Mouse (Mus musculus): ENCODE results near the gene Ube2h.

Gene Ube2h

DNA sequence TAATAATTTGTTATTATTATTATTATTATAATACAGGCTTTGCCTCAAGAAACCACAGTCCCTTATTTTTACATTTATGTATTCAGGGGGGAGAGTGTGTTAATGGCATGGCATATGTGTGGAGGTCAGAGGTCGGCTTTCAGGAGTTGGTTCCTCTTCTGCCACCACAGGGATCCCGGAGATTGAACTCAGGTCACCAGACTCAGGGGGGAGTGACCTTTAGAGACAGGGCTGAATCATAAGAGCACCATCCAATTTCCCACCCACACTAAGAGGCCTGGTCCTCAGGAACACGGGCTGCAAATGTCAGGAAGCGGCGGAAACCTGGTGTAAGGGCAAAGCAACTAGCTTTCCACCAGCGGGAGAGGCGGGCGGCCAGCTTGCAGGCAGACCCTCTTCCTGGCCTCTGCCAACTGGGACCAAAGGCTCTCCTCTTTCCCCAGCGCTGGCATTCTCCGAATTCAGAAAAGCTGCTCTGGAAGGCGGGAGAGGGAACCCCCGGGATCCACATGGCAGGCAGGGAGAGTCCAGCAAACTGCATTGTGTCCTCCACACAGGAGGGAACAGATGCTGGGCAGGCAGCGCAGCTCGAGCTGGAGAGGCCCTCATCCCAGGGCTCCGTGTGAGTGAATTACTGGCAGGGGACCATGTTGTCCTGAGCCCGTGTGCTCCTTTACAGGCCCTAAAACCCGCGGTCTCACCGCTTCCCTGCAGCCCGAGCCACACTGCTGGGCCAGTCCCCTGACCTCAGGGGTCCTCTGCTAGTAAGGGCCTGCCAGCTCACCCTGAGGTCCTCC, 99.8 kb downstream of the Ube2h start:
- no peak for DNase-seq (ENCODE audit: low read depth, low spot score)

DNA sequence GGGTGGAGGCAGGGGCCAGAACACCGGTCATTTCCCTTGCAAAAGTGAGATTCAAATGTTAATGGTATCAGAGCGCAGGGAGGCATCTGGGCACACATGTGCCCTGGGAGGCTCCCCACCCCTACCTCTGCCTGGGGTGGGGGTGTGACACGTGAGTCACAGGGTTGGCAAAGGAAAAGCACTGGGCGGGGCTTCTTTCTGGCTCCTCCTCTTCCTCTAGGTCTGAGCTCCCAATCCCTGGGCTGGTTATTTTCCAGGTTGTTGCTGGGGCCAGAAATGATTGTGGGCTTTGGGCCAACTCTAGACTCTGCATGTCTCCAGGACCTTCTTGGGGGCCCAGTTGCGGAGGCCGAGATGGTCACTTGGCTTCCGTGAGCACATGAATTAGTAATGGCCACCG, 108.2 kb downstream of the Ube2h start:
- no peak for DNase-seq (ENCODE audit: low read depth, low spot score)

DNA sequence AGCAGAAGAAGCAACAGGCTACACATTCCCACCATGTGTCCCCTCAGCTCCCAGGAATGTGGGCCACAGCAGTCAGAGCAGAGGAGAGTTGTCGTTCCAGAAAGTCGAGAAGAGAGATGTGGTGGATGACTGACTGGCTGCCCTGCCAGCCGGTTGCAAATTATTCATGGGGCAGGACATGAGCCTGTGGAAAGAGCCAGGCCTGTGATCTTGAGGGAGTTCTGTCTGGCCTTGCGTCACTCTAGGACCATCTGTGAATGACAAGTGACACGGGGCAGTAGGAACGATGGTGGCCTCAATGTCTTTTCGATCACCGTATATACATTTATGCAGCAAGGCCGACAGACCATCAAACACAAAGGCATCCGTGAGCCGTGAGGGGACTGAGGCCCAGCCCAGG, 108.7 kb downstream of the Ube2h start:
- no peak for DNase-seq (ENCODE audit: low read depth, low spot score)

DNA sequence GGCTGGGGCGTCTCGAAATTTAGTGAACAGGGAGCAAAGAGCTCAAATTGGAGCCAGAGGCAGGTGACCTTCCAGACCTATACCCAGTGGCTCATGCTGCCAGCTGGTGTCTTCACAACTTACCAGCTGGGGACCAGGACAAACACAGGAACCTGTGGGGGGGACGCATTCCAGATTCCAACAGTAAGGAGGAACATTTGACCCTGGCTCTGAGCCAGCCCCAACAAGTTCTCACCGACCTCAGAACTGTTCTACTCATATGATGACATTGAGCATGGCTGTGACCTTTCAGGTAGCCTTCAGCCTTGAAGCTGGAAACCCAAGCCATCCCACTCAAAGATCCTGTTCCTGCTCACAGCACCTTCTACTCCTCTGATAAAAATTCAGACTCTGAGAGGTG, 120.7 kb downstream of the Ube2h start:
- no peak for DNase-seq (ENCODE audit: low read depth, low spot score)

DNA sequence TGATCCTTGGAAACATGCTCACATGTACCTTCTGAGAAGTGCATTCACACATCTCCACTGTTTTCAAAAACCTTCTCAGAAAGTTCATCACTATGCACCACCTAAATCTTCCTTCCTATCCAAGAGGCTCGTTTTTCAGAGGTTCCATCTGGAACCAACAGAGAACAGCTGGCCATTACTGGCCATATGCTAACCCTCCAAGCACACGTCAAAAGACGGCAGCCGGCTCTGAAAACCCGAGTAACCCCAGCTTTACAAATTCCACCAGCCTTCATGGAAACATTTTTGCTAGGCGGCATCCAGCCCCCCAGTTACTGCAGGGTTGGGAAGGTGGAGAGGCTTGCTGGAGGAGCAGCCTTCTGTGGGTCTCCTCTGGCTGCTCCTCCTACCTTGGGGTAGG, 122.3 kb downstream of the Ube2h start:
- DNase-seq (ENCODE audit: low read depth, low spot score) = no peak

DNA sequence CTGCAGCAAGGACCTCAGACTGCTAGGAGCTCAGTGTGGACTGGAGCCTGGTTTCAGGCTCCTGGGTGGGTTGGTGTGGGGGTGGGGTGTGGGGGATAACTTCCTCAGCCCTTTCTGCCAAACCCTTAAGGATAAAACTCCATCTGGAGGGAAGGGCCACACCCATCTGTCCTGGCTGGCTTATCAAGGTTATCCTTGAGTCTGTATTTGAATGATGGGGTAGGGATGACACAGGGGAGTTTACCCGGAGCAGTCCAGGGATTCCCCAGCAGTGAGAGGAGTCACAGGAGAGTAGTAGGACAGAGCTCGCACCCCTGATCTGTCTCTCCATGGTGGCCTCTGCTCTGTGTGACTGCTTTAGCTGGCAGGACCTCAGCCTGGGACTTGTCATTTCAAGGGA, 124.0 kb downstream of the Ube2h start:
- DNase-seq (ENCODE audit: low read depth, low spot score) = no peak

DNA sequence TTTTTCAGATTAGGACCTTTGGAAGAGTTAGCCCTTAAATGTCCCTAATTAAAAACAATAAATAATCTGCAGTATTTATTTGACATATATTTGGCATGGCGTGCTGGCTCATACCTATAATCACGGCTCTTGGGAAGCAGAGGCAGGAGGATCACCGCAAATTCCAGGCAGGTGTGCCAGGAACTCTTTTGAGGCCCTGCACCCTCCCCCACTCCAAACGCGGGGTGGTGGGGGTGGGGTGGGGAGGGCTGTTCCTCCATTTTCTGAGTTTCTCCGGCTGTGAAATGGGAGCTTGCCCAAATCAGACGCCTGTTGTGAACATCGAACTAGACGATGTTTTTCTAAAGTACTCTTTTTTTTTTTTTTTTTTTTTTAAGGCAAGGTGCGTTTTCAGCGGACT, 125.3 kb downstream of the Ube2h start:
- no peak for DNase-seq (ENCODE audit: low read depth, low spot score)

DNA sequence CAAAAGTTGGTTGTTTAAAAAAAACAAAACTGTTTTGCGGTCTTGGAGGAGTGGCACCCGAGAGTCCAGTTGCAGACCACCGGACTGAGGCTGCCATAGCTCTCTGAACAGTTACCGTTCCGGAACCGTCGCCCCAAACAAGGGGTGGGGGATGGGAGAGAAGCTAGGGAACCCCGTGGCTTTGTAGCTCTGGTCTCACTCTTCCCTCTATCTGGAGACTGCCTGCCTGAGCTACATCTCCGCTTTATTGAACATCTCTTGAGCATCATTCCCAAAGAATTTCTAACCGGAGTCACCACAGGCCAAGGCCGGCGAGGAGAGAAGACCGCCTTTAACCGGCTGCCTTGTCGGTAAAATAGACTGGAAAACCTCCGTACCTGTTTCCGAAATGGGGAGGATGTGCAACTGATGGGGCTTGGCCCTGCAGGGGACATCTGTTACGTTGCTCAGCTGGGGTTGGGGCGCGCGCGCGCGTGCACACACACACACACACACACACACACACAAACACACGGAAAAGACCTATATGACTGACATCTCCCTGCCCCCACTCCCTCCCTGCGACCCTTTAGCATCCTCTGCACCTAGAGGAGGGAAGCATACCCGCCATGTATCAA, 126.2 kb downstream of the Ube2h start:
- no peak for DNase-seq (ENCODE audit: low read depth, low spot score)

DNA sequence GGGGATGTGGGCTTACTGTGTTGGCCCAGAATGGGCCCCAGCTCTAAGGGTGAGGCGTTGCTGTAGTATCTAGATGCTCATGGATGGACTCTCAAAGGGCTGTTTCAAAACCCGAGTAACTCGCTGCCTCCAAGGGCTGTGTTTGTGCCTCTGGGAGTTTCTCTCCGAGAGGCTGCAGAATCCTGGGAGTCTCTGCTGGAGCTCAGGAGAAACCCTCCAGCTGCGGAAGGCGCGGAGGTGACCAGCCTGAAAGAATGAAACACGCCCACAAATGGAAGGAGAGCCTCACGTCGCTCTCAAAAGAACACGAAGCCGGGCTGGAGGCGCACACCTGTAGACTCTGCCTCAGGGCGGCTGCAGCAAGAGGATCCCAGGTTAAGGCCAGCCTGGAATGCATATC, 127.0 kb downstream of the Ube2h start:
- no peak for DNase-seq (ENCODE audit: low read depth, low spot score)

DNA sequence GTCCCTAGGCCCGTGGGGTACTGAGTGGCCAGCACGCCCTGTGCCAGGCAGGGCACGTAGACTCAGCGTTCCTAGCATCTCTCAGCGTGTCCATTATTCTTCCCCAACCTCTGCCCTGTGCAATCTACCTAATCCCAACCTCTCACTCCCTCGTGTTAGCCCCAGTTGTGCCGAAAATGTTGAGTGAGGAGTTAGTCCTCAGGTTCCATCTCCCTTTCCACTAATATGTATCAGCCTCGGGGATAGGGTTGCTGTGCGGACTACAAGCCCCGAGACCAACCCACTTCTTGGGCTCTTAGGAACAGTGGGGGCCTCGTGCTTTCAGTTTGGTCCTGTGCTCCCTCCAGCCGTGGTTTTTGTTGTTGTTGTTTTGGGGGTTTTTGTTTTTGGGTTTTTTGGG, 127.8 kb downstream of the Ube2h start:
- no peak for DNase-seq (ENCODE audit: low read depth, low spot score)

DNA sequence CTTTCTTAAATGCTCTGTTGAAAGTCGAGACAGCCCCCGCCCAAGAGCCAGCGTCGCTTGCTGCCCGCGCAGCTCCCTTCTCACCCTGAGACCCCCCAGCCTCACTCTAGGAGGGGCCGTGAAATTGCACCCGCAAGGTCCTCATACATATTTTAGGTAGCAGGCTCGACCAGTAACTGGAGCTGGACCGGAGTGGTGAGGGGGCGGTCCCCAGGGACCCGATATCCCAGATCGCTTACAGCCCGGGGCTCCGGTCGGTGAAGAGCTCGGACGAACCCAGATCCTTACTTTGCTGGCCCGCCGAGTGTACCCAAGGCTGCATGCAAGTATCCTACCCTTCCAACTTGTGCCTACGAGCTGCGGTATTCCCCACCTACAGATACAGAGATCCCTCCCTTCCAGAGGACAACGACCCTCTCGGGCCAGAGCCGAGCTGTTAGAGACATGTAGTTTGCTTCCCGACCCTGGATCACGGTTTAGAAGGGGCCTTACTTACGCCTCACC, 128.4 kb downstream of the Ube2h start:
- no peak for DNase-seq (ENCODE audit: low read depth, low spot score)

DNA sequence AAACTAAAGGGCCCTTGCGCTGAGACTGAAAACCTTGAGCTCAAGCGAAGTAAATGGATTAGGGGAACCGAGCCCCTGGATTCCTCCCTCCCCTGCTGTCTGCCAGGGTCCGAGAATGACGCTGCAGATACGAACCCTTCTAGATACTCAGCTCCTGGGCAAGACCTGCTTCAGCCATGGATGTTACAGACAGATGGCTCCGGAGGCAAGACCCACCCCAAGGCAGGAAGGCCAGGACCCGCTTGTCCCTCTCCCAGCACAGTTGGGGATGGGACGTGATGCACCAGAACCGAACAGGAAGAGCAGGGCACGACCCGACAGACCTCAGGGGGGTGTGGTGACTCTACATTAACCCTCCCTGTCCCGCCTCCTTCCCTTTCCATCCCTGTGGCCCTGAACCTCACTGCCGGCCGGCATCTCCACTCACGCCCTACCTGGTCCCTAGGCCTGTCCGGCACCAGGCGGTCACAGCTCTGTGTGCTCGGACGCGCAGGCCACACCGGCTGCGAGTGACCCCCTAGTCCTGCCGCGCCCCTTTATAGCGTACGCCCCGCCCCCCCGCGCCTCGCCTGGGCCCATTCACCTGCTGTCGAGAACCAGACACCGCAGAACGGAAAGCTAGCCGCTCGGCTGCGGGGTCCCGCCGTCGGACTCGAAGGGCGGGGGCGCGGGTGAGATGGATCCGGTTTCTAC, 129.0 kb downstream of the Ube2h start:
- no peak for DNase-seq (ENCODE audit: low read depth, low spot score)

DNA sequence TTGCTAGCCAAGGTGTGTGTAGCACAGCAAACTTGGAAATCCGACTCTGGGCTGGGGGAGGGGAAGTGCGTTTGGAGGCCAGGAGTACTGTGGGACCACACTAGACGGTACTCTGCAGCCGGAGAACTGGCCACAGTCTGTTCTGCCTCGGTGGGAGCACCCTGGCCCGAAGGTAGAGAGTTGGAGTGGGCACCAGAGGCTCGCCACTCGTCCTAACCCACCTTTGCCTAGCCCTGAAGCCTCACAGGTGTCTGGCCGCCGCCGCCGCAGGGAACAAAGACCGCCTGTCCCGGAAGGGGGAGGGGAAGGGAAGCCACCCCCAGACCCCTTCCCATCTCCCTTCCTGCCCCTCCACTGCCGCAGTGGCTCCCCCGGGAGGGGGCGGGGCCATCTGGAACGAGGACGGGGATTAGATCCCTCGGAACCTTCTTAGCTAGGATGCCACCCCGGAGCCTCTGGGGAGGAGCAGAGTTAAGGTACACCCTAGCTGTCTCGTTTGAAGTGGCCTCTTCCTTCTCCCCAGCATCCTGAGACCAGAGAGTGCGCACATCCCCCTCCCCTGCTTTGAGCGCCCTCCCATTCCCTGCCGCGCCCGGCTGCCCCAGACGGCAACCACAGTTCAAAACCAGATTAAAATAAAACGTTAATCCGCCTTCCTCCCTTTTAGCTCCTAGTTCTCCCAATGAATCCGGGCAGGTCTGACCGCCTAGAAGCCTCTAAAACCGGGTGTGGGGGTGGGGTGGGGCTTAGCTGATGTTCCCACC, 129.7 kb downstream of the Ube2h start:
- no peak for DNase-seq (ENCODE audit: low read depth, low spot score)

DNA sequence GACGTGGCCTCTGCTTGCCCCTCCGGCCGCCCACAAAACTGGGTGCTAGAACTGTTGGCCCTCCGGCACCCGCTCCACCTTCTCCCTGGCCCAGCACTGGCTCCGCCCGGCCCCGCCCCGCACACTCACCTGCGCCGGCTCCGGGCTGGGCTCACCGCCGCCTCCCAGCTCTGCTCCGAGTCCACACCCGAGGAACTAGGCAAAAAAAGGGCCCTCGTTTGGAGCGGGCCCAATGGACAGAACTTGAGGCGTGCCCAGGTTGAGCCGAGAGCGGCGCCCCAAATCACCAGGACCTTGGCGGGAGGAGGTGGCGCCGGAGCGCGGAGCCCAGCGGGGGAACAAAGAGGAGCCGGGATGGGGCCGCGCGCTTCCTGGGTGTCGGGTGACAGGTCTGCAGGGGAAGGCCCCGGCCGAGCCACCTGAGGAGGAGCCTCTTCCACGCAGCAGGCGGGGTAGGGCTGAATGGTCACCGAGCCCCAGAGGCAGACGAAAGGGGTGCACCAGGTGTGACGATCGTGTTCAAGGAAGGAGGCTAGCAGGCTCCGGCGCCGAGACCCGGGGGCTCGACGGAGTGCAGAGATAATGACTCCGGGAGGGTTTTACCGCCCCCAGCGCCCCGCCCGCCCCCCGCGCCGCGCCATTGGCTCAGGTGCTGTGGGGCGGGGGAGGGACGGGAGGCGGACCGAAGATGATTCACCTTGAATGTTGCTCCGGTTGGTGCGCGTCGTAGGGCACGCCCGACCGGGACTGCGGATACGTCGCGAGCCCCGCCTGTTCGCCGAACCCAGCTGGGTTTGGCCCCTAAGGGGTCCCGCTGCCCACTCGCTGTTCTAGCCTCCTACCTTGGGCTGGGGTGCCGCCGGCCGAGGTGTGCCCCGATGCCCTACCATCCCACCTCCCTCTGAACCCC, 130.5 kb downstream of the Ube2h start:
- DNase-seq (ENCODE audit: low read depth, low spot score) = no peak

DNA sequence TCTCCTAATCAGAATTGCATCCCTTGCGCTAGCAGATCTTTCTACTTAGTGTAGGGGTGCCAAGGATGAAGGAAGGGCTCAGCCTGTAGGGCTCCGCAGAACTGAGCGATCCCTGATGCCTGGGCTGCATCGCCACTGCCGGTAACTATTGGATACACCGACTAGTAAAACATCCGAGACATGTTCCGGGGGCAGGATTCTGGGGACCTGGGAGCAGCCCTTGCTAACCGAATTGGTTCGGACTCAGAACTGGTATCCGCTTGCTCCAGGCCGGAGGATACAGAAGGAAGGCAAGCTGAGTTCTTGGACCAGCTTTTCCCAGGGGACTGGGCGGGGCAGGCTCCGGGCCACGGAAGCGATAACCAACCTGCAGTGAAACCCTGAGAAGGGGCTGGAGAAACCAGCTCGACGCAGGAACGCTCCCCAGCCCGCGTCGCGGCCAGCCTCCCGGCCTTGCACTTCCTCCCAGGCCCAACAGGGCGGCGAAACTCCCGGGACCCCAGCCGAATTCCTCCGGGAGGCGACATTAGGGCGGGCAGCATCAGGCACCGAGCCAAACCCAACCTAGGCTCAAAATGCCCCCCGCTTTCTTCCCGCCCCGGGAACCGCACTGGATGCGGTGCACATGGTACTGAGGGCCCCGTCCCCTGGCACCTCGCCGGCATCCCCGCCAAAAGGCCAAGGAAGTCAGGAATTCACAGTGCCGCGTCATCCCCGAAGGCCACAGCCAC, 131.4 kb downstream of the Ube2h start:
- no peak for DNase-seq (ENCODE audit: low read depth, low spot score)

DNA sequence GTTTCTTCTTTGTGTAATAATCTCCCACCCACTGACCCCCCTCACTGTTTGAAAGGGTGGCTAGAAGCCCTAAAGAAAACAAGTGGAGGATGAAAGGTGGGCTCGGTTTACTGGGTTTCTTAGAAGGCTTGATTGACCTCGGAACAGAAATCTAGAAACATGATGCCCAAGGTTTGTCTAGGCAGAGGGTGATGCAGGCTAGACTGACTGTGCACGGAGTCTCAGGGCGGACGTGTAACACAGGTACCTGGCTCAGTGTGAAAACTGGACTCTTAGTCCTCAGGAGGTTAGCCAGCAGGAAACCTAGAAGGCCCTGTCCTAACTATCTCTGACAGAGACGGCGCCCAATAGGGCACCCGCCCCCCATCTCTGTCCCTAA, 131.9 kb downstream of the Ube2h start:
- DNase-seq (ENCODE audit: low read depth, low spot score) = no peak

DNA sequence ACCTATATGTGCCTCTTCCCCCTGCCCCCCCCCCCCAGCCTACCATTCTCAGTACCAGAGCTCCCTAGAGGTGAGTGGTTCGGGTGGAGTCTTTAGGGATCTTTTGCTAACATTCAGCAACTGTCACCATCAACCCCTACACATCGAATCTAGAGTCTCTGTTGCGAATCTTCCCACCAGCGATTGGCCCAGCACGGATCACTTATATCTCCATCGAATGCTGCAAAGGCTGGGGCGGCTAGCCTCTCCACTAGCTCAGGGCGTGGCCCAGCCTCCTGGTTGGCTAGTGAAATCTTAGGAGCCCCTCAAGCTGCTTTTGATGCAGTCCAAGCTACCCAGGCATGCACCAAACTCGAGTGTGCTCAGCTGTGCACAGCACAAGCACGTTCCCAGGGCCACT, 132.4 kb downstream of the Ube2h start:
- no peak for DNase-seq (ENCODE audit: low read depth, low spot score)

DNA sequence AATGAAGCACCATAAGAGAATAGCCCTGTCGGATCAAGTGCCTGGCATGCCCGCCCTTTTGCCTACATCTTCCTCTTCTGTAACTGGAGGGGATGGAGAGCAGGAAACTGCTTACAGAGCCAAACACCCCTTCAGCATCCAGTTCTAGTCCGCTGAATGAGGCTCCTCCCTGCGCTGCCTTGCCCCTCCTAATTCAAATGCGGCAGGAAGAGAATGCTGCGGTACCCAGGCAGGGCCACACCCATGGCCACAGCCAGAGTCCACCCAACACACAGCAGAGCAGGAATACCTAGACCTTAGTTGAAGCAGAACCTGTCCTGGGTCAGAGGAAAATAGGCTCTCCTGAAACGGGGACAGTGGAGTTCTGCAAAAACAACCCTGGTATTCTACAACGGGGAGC, 133.1 kb downstream of the Ube2h start:
- DNase-seq (ENCODE audit: low read depth, low spot score) = no peak

DNA sequence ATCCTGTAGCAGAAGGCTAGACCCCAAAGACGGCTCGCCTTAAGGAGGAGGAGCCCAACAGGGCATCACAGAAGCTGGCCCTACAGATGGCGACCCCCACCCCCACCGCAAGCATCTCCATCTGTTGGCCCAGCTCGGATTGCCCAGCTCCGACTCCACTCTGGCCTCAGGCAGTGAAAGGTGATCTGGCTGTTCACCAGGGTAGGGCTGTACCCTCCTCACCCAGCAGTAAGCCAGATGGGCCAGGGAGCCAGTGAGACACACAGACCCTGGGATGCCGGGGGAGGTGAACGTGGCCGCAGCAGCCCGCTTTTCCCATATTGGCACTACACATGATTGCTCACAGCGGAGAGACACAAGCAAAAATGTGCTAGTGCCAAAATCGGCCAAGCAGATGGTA, 135.2 kb downstream of the Ube2h start:
- no peak for DNase-seq (ENCODE audit: low read depth, low spot score)

DNA sequence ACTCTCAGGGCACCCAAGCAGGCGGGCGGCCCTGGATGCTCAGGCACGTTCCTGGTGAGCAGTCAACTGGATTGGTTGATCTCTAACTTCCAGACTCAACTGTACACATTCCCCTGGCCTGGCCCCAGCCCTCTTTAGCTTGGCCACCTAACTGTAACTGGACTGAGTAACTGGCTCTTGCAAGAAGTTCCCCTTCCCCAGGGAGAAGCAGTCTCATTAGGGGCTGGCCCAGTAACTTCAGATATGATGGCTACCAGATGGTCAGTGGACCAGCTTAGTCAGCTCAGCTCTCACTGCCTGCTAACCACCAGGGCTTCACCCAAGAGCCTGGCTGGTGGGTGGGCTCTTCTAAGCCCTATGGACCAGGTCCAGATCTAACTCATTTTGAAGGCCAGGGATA, 136.1 kb downstream of the Ube2h start:
- DNase-seq (ENCODE audit: low read depth, low spot score) = no peak

Data from brain, embryonic 18.5 days (tissue).